Mouse (Mus musculus) CH12.LX (cell line): ENCODE data around the gene Ddx6. TPM values are rescaled to one million over a fixed set of nuclear protein-coding genes. Genes with fewer than 3 reads are reported as not detected.

ENCODE experiments used
- DNase-seq: peaks from one replicate; pipeline ENCODE4 v3.0.0-alpha.2; 2013; ENCODE audit errors: extremely low read depth
- H3K27ac ChIP-seq: 2 replicates; pipeline ENCODE4 v1.5.1; 2012; ENCODE audit warnings: low read depth, mild to moderate bottlenecking, control low read depth, moderate library complexity; ENCODE audit not compliant: insufficient read depth
- H3K27me3 ChIP-seq: replicated peaks from 2 replicates; pipeline ENCODE3; 2012; ENCODE audit warnings: inconsistent platforms
- H3K36me3 ChIP-seq, 2 experiments: replicated peaks in 1 of 2; 2 replicates each; pipeline versions ENCODE3 to v1.6.1; 2012; ENCODE audit warnings: inconsistent platforms in 1 of 2, low read length in 1 of 2, mild to moderate bottlenecking in 1 of 2, mixed read lengths in 1 of 2, moderate library complexity in 1 of 2; ENCODE audit not compliant: control insufficient read depth in 1 of 2, insufficient read depth in 1 of 2
- H3K4me1 ChIP-seq, 2 experiments: 2 replicates each; pipeline ENCODE4 v1.6.1; 2012; ENCODE audit warnings: inconsistent platforms in 1 of 2, moderate library complexity in 1 of 2; ENCODE audit not compliant: insufficient read depth in 2 of 2, control insufficient read depth in 1 of 2
- H3K4me2 ChIP-seq: 2 replicates; pipeline ENCODE4 v1.6.1; 2012; ENCODE audit warnings: low read depth, mild to moderate bottlenecking, control low read depth; ENCODE audit not compliant: poor library complexity, insufficient read depth, severe bottlenecking
- H3K4me3 ChIP-seq, 3 experiments: fragments of 150-350 bp in 1 of 3; sonication (generic) in 1 of 3; replicated peaks in 1 of 3; 2 replicates each; pipeline versions ENCODE3 to v1.5.1; 2011 to 2012; ENCODE audit warnings: low read depth in 2 of 3, low read length in 2 of 3, mild to moderate bottlenecking in 2 of 3, moderate library complexity in 2 of 3, control low read depth in 1 of 3, improper control_type of control experiment in 1 of 3, inconsistent platforms in 1 of 3, mixed read lengths in 1 of 3; ENCODE audit not compliant: poor library complexity in 1 of 3
- H3K79me2 ChIP-seq: replicated peaks from 2 replicates; pipeline ENCODE4 v1.6.1; 2012; ENCODE audit warnings: mild to moderate bottlenecking, moderate library complexity; ENCODE audit not compliant: control insufficient read depth, poor library complexity, insufficient read depth, severe bottlenecking; ENCODE audit errors: extremely low read depth
- H3K9ac ChIP-seq: 2 replicates; pipeline ENCODE4 v1.6.1; 2012; ENCODE audit warnings: low read depth, mild to moderate bottlenecking, control low read depth, moderate library complexity; ENCODE audit not compliant: insufficient read depth
- H3K9me3 ChIP-seq: replicated peaks from 2 replicates; pipeline ENCODE3; 2012; ENCODE audit warnings: low read length, inconsistent platforms, mixed read lengths
- BHLHE40 ChIP-seq: IDR thresholded peaks from 2 replicates; pipeline ENCODE4 v1.6.1; 2011; ENCODE audit warnings: mild to moderate bottlenecking, low read depth, low read length, improper control_type of control experiment
- CHD2 ChIP-seq: IDR thresholded peaks from 2 replicates; pipeline ENCODE4 v1.6.1; 2011; ENCODE audit warnings: low read length, improper control_type of control experiment
- E2F4 ChIP-seq: IDR thresholded peaks from 2 replicates; pipeline ENCODE4 v1.6.1; 2011; ENCODE audit warnings: low read depth, low read length, improper control_type of control experiment; ENCODE audit not compliant: insufficient replicate concordance
- ELF1 ChIP-seq: IDR thresholded peaks from 2 replicates; pipeline ENCODE4 v1.6.1; 2014; ENCODE audit warnings: low read depth, mild to moderate bottlenecking, inconsistent platforms, low read length, improper control_type of control experiment
- ETS1 ChIP-seq: conservative IDR thresholded peaks from 2 replicates; pipeline ENCODE4 v1.6.1; 2012; ENCODE audit warnings: low read depth, mild to moderate bottlenecking, inconsistent platforms, low read length, improper control_type of control experiment, moderate library complexity
- HCFC1 ChIP-seq: IDR thresholded peaks from 2 replicates; pipeline ENCODE4 v1.6.1; 2012; ENCODE audit warnings: low read depth, mild to moderate bottlenecking, inconsistent platforms, low read length, improper control_type of control experiment
- JUN ChIP-seq: IDR thresholded peaks from 2 replicates; pipeline ENCODE4 v1.6.1; 2011; ENCODE audit warnings: low read depth, mild to moderate bottlenecking, low read length, improper control_type of control experiment, moderate library complexity; ENCODE audit not compliant: insufficient read depth
- KAT2A ChIP-seq: IDR thresholded peaks from 2 replicates; pipeline ENCODE4 v1.6.1; 2012; ENCODE audit warnings: low read length, improper control_type of control experiment, inconsistent platforms; ENCODE audit not compliant: insufficient replicate concordance
- MAFK ChIP-seq: IDR thresholded peaks from 2 replicates; pipeline ENCODE4 v1.6.1; 2011; ENCODE audit warnings: low read length, improper control_type of control experiment; ENCODE audit not compliant: insufficient replicate concordance
- MEF2A ChIP-seq: IDR thresholded peaks from 2 replicates; pipeline ENCODE4 v1.6.1; 2014; ENCODE audit warnings: low read depth, mild to moderate bottlenecking, inconsistent platforms, low read length, improper control_type of control experiment, borderline replicate concordance
- MXI1 ChIP-seq: IDR thresholded peaks from 2 replicates; pipeline ENCODE4 v1.6.1; 2011; ENCODE audit warnings: mild to moderate bottlenecking, low read depth, low read length, improper control_type of control experiment
- NRF1 ChIP-seq: IDR thresholded peaks from 2 replicates; pipeline ENCODE4 v1.6.1; 2014; ENCODE audit warnings: low read depth, mild to moderate bottlenecking, inconsistent platforms, low read length, improper control_type of control experiment, moderate library complexity
- POLR2AphosphoS2 ChIP-seq: IDR thresholded peaks from 2 replicates; pipeline ENCODE4 v1.6.1; 2011; ENCODE audit warnings: low read depth, low read length, improper control_type of control experiment
- RAD21 ChIP-seq: IDR thresholded peaks from 2 replicates; pipeline ENCODE4 v1.6.1; 2011; ENCODE audit warnings: low read depth, mild to moderate bottlenecking, low read length, improper control_type of control experiment, moderate library complexity
- SIN3A ChIP-seq: IDR thresholded peaks from 2 replicates; pipeline ENCODE4 v1.6.1; 2012; ENCODE audit warnings: low read length, improper control_type of control experiment, inconsistent platforms
- SMC3 ChIP-seq: IDR thresholded peaks from 2 replicates; pipeline ENCODE4 v1.6.1; 2011; ENCODE audit warnings: low read depth, low read length, improper control_type of control experiment
- TCF12 ChIP-seq: IDR thresholded peaks from 2 replicates; pipeline ENCODE4 v1.6.1; 2014; ENCODE audit warnings: low read depth, mild to moderate bottlenecking, inconsistent platforms, low read length, improper control_type of control experiment
- USF2 ChIP-seq: conservative IDR thresholded peaks from 2 replicates; pipeline ENCODE4 v1.6.1; 2011; ENCODE audit warnings: low read depth, low read length, improper control_type of control experiment
- ZC3H11A ChIP-seq: IDR thresholded peaks from 2 replicates; pipeline ENCODE4 v1.6.1; 2012; ENCODE audit warnings: low read depth, mild to moderate bottlenecking, inconsistent platforms, low read length, improper control_type of control experiment
- ZNF384 ChIP-seq: IDR thresholded peaks from 2 replicates; pipeline ENCODE4 v1.6.1; 2012; ENCODE audit warnings: low read depth, low read length, improper control_type of control experiment, inconsistent platforms
- dilution Hi-C: fragments of 300-500 bp; cut with MboI; formaldehyde crosslinking; loops from 2 replicates; pipeline ENCODE4 v1.14.3; 2020; ENCODE audit warnings: low sequenced_read_pairs; ENCODE audit not compliant: extremely low pct_unique_long_range_greater_than_20kb, extremely low pct_ligation_motif_present
- in situ Hi-C: fragments of 300-500 bp; cut with MboI; formaldehyde crosslinking; loops from 3 replicates; pipeline ENCODE4 v1.14.3; 2019; ENCODE audit warnings: low sequenced_read_pairs, low pct_ligation_motif_present, low pct_unique_long_range_greater_than_20kb, mixed read lengths
- polyA plus RNA-seq: library from polyadenylated mRNA; unstranded; fragments of >175 nt; gene quantifications from 2 replicates; pipeline ENCODE4 v1.2.1, GENCODE M21; 2012; ENCODE audit warnings: low read depth; ENCODE audit not compliant: insufficient read length
- total RNA-seq, 2 experiments: library from RNA; depleted of rRNA; stranded (reverse); fragments of 300-350 nt in 1 of 2; fragments of >200 nt in 1 of 2; gene quantifications; 2 replicates each; pipeline ENCODE4 v1.2.3; 2012 to 2014

Gene Ddx6
- total and polyA plus RNA-seq, 3 experiments: 41.5 to 81.2 (median 71.4) TPM

DNA sequence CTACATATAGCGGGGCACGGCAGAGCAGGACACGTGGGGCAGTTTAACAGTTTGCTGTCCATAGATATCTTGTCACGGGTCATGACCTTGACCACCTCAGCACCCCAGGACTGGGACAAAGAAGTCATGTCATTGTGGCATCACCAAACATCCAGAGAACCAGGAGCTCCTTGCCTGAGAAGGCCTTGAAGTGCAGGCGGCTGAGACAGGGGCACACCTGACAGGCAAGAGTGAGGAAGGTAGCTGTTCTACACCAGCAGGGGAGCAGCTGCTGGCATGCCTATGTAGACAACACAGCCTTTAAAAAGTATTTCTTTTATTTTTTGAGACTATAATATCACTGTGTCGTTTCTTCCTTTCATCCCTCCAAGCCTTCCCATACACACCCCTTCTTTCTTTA, 41.7 kb downstream of the Ddx6 start:
- DNase-seq: no peak
- peak overlapping the region in 2 of 3 experiments; percentile 17 to 19 for H3K4me3 ChIP-seq
- peaks cover 19% of the 10 kb centered on the region for H3K27me3 ChIP-seq
- TF ChIP-seq RAD21: no peak
- no peak for TF ChIP-seq SMC3
- TF ChIP-seq MAFK: no peak
- no peak for TF ChIP-seq E2F4
- TF ChIP-seq MXI1: no peak; the same call in 1 of the 2 replicates
- TF ChIP-seq ZC3H11A: no peak
- no peak for TF ChIP-seq CHD2
- no peak for TF ChIP-seq TCF12
- no peak for TF ChIP-seq ZNF384
- TF ChIP-seq USF2: no peak
- TF ChIP-seq ETS1: no peak
- no peak for TF ChIP-seq MEF2A
- TF ChIP-seq BHLHE40: no peak
- no peak for TF ChIP-seq KAT2A
- TF ChIP-seq HCFC1: no peak
- TF ChIP-seq SIN3A: no peak
- TF ChIP-seq NRF1: no peak
- no peak for TF ChIP-seq POLR2AphosphoS2
- dilution Hi-C loops (no loop called here), in situ Hi-C loops (loop anchor here (5.0 kb wide), 3 partner anchors 34 to 184 kb away; no protein-coding TSS in a partner anchor)
- peaks cover 22 to 59% of the 10 kb centered on the region in 2 experiments for H3K4me1 ChIP-seq
- no peak overlapping the region for H3K27ac ChIP-seq
- H3K79me2 ChIP-seq: no peaks in the 10 kb centered on the region
- peak overlapping the region; percentile 17; the same call in 1 of the 2 replicates for H3K4me2 ChIP-seq
- no peak overlapping the region for H3K9ac ChIP-seq
- no peaks in the 10 kb centered on the region for H3K36me3 ChIP-seq
- peaks cover 6% of the 10 kb centered on the region for H3K9me3 ChIP-seq

DNA sequence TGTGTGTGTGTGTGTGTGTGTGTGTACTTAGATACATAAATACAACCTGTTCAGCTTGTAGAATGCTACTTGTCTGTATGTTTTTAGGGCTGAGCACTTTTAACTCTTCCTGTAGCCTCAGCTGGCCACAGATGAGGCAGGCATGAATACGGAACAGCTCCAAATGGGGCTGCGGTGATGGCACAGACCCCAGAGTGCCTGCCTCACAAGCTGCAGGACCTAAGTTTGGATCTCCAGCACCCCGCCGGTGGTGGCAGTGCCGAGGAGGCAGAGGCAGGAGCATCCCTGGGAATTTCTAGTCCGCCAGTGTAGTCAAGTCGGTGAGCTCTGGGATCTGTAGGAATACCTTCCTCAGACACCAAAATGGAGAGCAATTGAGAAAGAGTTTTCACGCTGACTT, 42.3 kb downstream of the Ddx6 start:
- H3K27me3 ChIP-seq: peaks cover 20% of the 10 kb centered on the region
- no peaks in the 10 kb centered on the region for H3K36me3 ChIP-seq
- peaks cover 22 to 65% of the 10 kb centered on the region in 2 experiments for H3K4me1 ChIP-seq
- peaks cover 6% of the 10 kb centered on the region for H3K9me3 ChIP-seq
- no peak overlapping the region for H3K27ac ChIP-seq
- in situ Hi-C loops: loop anchor here (5.0 kb wide), 3 partner anchors 35 to 185 kb away; no protein-coding TSS in a partner anchor
- DNase-seq: no peak
- dilution Hi-C loops: no loop called here
- H3K79me2 ChIP-seq: no peaks in the 10 kb centered on the region
- no peak overlapping the region for H3K9ac ChIP-seq
- TF ChIP-seq USF2 (no peak), RAD21 (no peak), JUN (no peak), ELF1 (no peak)
- H3K4me2 ChIP-seq: no peak overlapping the region
- no peak overlapping the region for H3K4me3 ChIP-seq
